Comparison of ENCODE assay signal across 10 mouse cellular contexts in genomic region chr8:126586101-126586500, GRCm38 (mm10). TPM values are rescaled to one million over a fixed set of nuclear protein-coding genes. Genes with fewer than 3 reads are reported as not detected.
DNase-seq lines count a peak whose midpoint lies in the region; ATAC-seq and TF ChIP-seq lines count a peak whose summit lies in the region.
"Had no signal": no experiment of that assay in that cellular context is flagged by ENCODE, and none has a peak within 500 bp of the region (broad histone marks: within the 10 kb centered on the region; RNA-seq: fewer than 3 reads in every experiment).

No protein-coding gene starts in this region.

- H3K4me2 ChIP-seq in liver, embryonic 12.5 days: no peak overlapping the region
- no peak overlapping the region for H3K4me2 ChIP-seq in liver, embryonic 11.5 days
- peak overlapping the region; percentile 96 for H3K4me2 ChIP-seq in myocyte (ENCODE audit: low read depth)

- H3K36me3 ChIP-seq in heart, embryonic 10.5 days: peaks cover 19% of the 10 kb centered on the region
- peaks cover 39% of the 10 kb centered on the region for H3K36me3 ChIP-seq in liver, embryonic 12.5 days
- peaks cover 11% of the 10 kb centered on the region for H3K36me3 ChIP-seq in liver, embryonic 11.5 days (ENCODE audit: control insufficient read depth, insufficient read depth, low read length)
- peaks cover 40% of the 10 kb centered on the region for H3K36me3 ChIP-seq in myocyte (ENCODE audit: control insufficient read depth, insufficient read depth)

- no peak for TF ChIP-seq CTCF in cortical plate, adult 2 months (IDR thresholded peaks at IDR 0.05; ENCODE audit: extremely low read depth, insufficient read depth, low read length)

- no peak for ATAC-seq in liver, embryonic 12.5 days
- no peak for ATAC-seq in liver, embryonic 11.5 days (replicated peaks; ENCODE audit: low FRiP score)

- H3K27me3 ChIP-seq in heart, embryonic 10.5 days (ENCODE audit: insufficient read depth, poor library complexity, severe bottlenecking): no peaks in the 10 kb centered on the region
- no peaks in the 10 kb centered on the region for H3K27me3 ChIP-seq in liver, embryonic 12.5 days (replicated peaks)
- H3K27me3 ChIP-seq in liver, embryonic 11.5 days (replicated peaks; ENCODE audit: control insufficient read depth, insufficient read depth, low read length): no peaks in the 10 kb centered on the region
- H3K27me3 ChIP-seq in myocyte (ENCODE audit: control insufficient read depth, insufficient read depth, insufficient read length): no peaks in the 10 kb centered on the region

- H3K79me2 ChIP-seq in myocyte (ENCODE audit: control insufficient read depth, insufficient read depth): peaks cover 67% of the 10 kb centered on the region

- peaks cover 62% of the 10 kb centered on the region for H3K4me1 ChIP-seq in heart, embryonic 10.5 days
- peaks cover 76% of the 10 kb centered on the region for H3K4me1 ChIP-seq in liver, embryonic 12.5 days
- peaks cover 42% of the 10 kb centered on the region for H3K4me1 ChIP-seq in liver, embryonic 11.5 days (replicated peaks; ENCODE audit: control insufficient read depth, insufficient read depth, low read length)
- H3K4me1 ChIP-seq in cortical plate, adult 2 months (ENCODE audit: control insufficient read depth, insufficient read depth, low read length): peaks cover 11% of the 10 kb centered on the region

- DNase-seq in heart, embryonic 10.5 days (ENCODE audit: low spot score): no peak
- DNase-seq in heart, postnatal 14 days: no peak
- no peak for DNase-seq in liver, embryonic 11.5 days (ENCODE audit: low spot score)
- DNase-seq in cerebellum, adult 18-20 months: no peak
- DNase-seq in left cerebral cortex, adult 11 months (ENCODE audit: low spot score): no peak
- DNase-seq: cerebellum, adult 11 months; kidney, adult 8-10 months had no signal

- no peak overlapping the region for H3K9ac ChIP-seq in liver, embryonic 12.5 days
- H3K9ac ChIP-seq in liver, embryonic 11.5 days (ENCODE audit: low read depth, low read length): no peak overlapping the region

- no peak overlapping the region for H3ac ChIP-seq in myocyte (ENCODE audit: control insufficient read depth, insufficient read length)

- intact Hi-C loops in heart, postnatal 14 days (cut with DNase I): no loop called here

- no peak for TF ChIP-seq POLR2A in cortical plate, adult 2 months (IDR thresholded peaks at IDR 0.05; ENCODE audit: extremely low read depth, insufficient read depth, low read length)
- no peak for TF ChIP-seq POLR2A in myocyte (IDR thresholded peaks at IDR 0.05; ENCODE audit: insufficient read length, low read depth)

- H3K4me3 ChIP-seq in heart, embryonic 10.5 days: no peak overlapping the region
- H3K4me3 ChIP-seq in liver, embryonic 12.5 days: no peak overlapping the region
- H3K4me3 ChIP-seq in liver, embryonic 11.5 days (ENCODE audit: low read depth, low read length): no peak overlapping the region
- no peak overlapping the region for H3K4me3 ChIP-seq in cortical plate, adult 2 months (ENCODE audit: insufficient read depth, low read length)
- H3K4me3 ChIP-seq in myocyte: no peak overlapping the region

- H3K27ac ChIP-seq in heart, embryonic 10.5 days: peak overlapping the region; percentile 99; the same call in 1 of the 2 replicates
- peak overlapping the region; percentile 89 for H3K27ac ChIP-seq in liver, embryonic 12.5 days
- H3K27ac ChIP-seq in liver, embryonic 11.5 days (ENCODE audit: low read depth, low read length): no peak overlapping the region
- H3K27ac ChIP-seq in cortical plate, adult 2 months (ENCODE audit: insufficient read depth, low read length): 0 out of 2 replicates have a peak overlapping the region, but pooled peaks have one; percentile 23

- WGBS in heart, embryonic 10.5 days: 86% methylated on average over 2 of the region's 2 CpGs
- WGBS in liver, embryonic 12.5 days (ENCODE audit: insufficient replicate concordance): 60% methylated on average over 2 of the region's 2 CpGs
- 82% methylated on average over 2 of the region's 2 CpGs for WGBS in liver, embryonic 11.5 days

- no peaks in the 10 kb centered on the region for H3K9me3 ChIP-seq in heart, embryonic 10.5 days
- H3K9me3 ChIP-seq in liver, embryonic 12.5 days (replicated peaks): no peaks in the 10 kb centered on the region
- no peaks in the 10 kb centered on the region for H3K9me3 ChIP-seq in liver, embryonic 11.5 days (ENCODE audit: control insufficient read depth, low read length)

TF ChIP-seq in myocyte, 11 proteins besides CTCF, POLR2A, EP300 and RAD21:
- TF ChIP-seq MAX (IDR thresholded peaks at IDR 0.05; ENCODE audit: low read depth) (no peak), SRF (IDR thresholded peaks at IDR 0.05; ENCODE audit: control insufficient read depth, insufficient read length, low read depth) (no peak), TCF3 (IDR thresholded peaks at IDR 0.05; ENCODE audit: insufficient read length, low read depth) (no peak), MYOD1 (IDR thresholded peaks at IDR 0.05; ENCODE audit: control insufficient read depth in 1 of 3, insufficient read length in 2 of 3, low read depth in 2 of 3) (no peak), MYOG (IDR thresholded peaks at IDR 0.05; ENCODE audit: control insufficient read depth in 1 of 3, insufficient read depth in 1 of 3, insufficient read length in 2 of 3, low read depth in 2 of 3) (no peak), USF1 (IDR thresholded peaks at IDR 0.05; ENCODE audit: low read depth) (no peak), REST (IDR thresholded peaks at IDR 0.05; ENCODE audit: insufficient read depth, insufficient read length) (no peak), E2F4 (IDR thresholded peaks at IDR 0.05; ENCODE audit: insufficient read depth) (no peak), POLR2AphosphoS2 (IDR thresholded peaks at IDR 0.05; ENCODE audit: insufficient read length, low read depth) (no peak), TCF12 (IDR thresholded peaks at IDR 0.05; ENCODE audit: insufficient read depth, poor library complexity, severe bottlenecking) (no peak), CEBPB (IDR thresholded peaks at IDR 0.05; ENCODE audit: insufficient read depth, poor library complexity, severe bottlenecking) (no peak)

RNA-seq across cellular contexts. Expression of gene Irf2bp2, which starts 7.7 kb away (rescaled TPM):
- 4.6 and 6.5 TPM in 2 replicates for polyA plus RNA-seq in heart, embryonic 10.5 days (2016; fragmentation: Nextera tagmentation; extraction: Ambion mirVana)
- total RNA-seq in heart, postnatal 14 days (2021): 100 to 1,000 TPM; 124 to 140 TPM
- polyA plus RNA-seq in liver, embryonic 12.5 days (2016; fragmentation: Nextera tagmentation; extraction: Ambion mirVana): 5.5 and 5.6 TPM in 2 replicates
- 5.9 and 7.3 TPM in 2 replicates for polyA plus RNA-seq in liver, embryonic 11.5 days (2014; fragmentation: Nextera tagmentation; extraction: Ambion mirVana)
- 32.9 and 33.2 TPM in 2 replicates for polyA plus RNA-seq in cortical plate, adult 2 months (2012; rRNA removed)
- 16.8 TPM for polyA plus RNA-seq in myocyte (2012; fragmentation: generic; extraction: Trizol)
